Mouse (Mus musculus): ENCODE measurements around the gene Prrx1. TPM values are rescaled to one million over a fixed set of nuclear protein-coding genes. Genes with fewer than 3 reads are reported as not detected.
A peak's percentile ranks its signal among the peaks of the same experiment; 100 is the strongest.

Gene Prrx1
- polyA plus RNA-seq, 1 experiment from 2014 or later: 2.7 TPM

- ATAC-seq (ENCODE audit: low FRiP score, low TSS enrichment) (no peak), DNase-seq (ENCODE audit: low spot score) (no peak)
- Histone ChIP-seq H3K36me3 (ENCODE audit: control insufficient read depth, insufficient read depth, low read length) (no peaks in the 10 kb centered on the region), H3K4me1 (replicated peaks; ENCODE audit: control insufficient read depth, insufficient read depth) (no peaks in the 10 kb centered on the region), H3K4me2 (replicated peaks; ENCODE audit: low read depth) (no peak overlapping the region), H3K4me3 (ENCODE audit: low read depth, low read length) (no peak overlapping the region), H3K9me3 (ENCODE audit: control insufficient read depth, low read length) (no peaks in the 10 kb centered on the region), H3K27ac (replicated peaks) (no peak overlapping the region), H3K27me3 (ENCODE audit: control insufficient read depth, insufficient read depth, low read length) (peaks cover 10% of the 10 kb centered on the region), H3K9ac (ENCODE audit: low read length) (no peak overlapping the region)
- no peak for TF ChIP-seq CTCF (IDR thresholded peaks at IDR 0.05; ENCODE audit: low read depth)
- no peak for TF ChIP-seq EP300 (optimal IDR thresholded peaks at IDR 0.05)
- 35% methylated on average over 8 of the region's 8 CpGs for WGBS
Observed at GRCm38 (mm10) chr1:163310023-163310754, 3.3 kb downstream of the Prrx1 start.

DNA sequence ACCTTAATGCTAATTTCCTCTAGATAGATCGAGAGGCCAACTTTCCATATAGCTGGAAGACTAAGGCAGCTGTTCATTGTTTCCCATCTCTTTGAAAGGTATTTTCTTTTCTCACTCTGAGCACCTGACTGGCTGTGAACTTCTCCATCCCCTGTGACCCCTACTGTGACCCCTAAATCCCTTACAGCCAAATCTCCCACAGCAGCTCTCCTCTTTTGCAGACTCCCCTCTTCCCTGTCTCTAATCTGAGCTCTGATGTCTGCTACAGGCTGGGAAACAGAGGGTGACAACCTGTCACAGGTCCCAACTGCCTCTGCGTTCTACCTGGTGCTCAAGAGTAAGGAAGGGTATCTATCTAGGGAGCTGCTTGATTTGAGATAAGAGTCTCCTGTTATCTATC lies 4.0 kb downstream of the Prrx1 start:
- WGBS: 42% methylated on average over 2 of the region's 2 CpGs

DNA sequence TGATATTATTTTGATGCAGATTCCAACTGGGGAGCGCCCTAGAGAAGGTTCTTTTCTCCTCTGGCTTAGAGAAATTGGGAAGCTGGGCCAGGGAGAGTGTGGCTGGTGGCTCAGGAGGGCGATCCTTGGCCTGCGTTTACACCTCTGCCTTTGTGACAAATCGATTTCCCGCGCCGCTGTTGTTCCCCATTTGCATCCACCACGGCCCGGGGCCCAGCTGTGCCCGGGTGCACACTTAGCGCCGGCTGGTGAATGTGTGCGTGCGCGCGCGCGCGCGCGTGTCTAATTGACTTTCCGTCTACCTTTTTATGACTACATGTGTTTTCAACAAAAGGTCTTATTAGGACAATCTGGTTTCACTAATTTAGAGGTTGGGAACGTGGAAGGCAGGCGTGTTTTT lies 4.9 kb downstream of the Prrx1 start:
- ATAC-seq (ENCODE audit: low FRiP score, low TSS enrichment): no peak
- WGBS: 30% methylated on average over 24 of the region's 24 CpGs
- Histone ChIP-seq H3K36me3 (ENCODE audit: control insufficient read depth, insufficient read depth, low read length) (no peaks in the 10 kb centered on the region), H3K4me2 (replicated peaks; ENCODE audit: low read depth) (peak overlapping the region; percentile 17; the same call in 1 of the 2 replicates), H3K9ac (ENCODE audit: low read length) (no peak overlapping the region), H3K9me3 (ENCODE audit: control insufficient read depth, low read length) (no peaks in the 10 kb centered on the region), H3K4me1 (replicated peaks; ENCODE audit: control insufficient read depth, insufficient read depth) (no peaks in the 10 kb centered on the region), H3K4me3 (ENCODE audit: low read depth, low read length) (peak overlapping the region; percentile 4; the same call in 1 of the 2 replicates), H3K27me3 (ENCODE audit: control insufficient read depth, insufficient read depth, low read length) (peaks cover 10% of the 10 kb centered on the region; the same call in 1 of the 2 replicates), H3K27ac (replicated peaks) (no peak overlapping the region)
- TF ChIP-seq CTCF (IDR thresholded peaks at IDR 0.05; ENCODE audit: low read depth) (no peak), EP300 (optimal IDR thresholded peaks at IDR 0.05) (no peak)
- DNase-seq (ENCODE audit: low spot score): peak; percentile 26

More for the DNA sequence above, 4.0 kb downstream of the Prrx1 start:
- TF ChIP-seq CTCF (IDR thresholded peaks at IDR 0.05; ENCODE audit: low read depth) (no peak), EP300 (optimal IDR thresholded peaks at IDR 0.05) (no peak)
- no peak overlapping the region for H3K4me2 ChIP-seq (replicated peaks; ENCODE audit: low read depth)
- H3K27me3 ChIP-seq (ENCODE audit: control insufficient read depth, insufficient read depth, low read length): peaks cover 10% of the 10 kb centered on the region; the same call in 1 of the 2 replicates
- H3K9ac ChIP-seq (ENCODE audit: low read length): no peak overlapping the region
- ATAC-seq (ENCODE audit: low FRiP score, low TSS enrichment) (no peak), DNase-seq (ENCODE audit: low spot score) (no peak)
- H3K4me3 ChIP-seq (ENCODE audit: low read depth, low read length): no peak overlapping the region
- no peak overlapping the region for H3K27ac ChIP-seq (replicated peaks)
- H3K9me3 ChIP-seq (ENCODE audit: control insufficient read depth, low read length): no peaks in the 10 kb centered on the region
- H3K4me1 ChIP-seq (replicated peaks; ENCODE audit: control insufficient read depth, insufficient read depth): no peaks in the 10 kb centered on the region
- no peaks in the 10 kb centered on the region for H3K36me3 ChIP-seq (ENCODE audit: control insufficient read depth, insufficient read depth, low read length)

GRCm38 (mm10) chr1:163307706-163308105 lies 5.8 kb downstream of the Prrx1 start:
- H3K4me1 ChIP-seq (replicated peaks; ENCODE audit: control insufficient read depth, insufficient read depth): no peaks in the 10 kb centered on the region
- no peak for DNase-seq (ENCODE audit: low spot score)
- H3K27ac ChIP-seq (replicated peaks): no peak overlapping the region
- H3K4me2 ChIP-seq (replicated peaks; ENCODE audit: low read depth): no peak overlapping the region
- TF ChIP-seq CTCF (IDR thresholded peaks at IDR 0.05; ENCODE audit: low read depth): no peak
- no peak for TF ChIP-seq EP300 (optimal IDR thresholded peaks at IDR 0.05)
- no peaks in the 10 kb centered on the region for H3K36me3 ChIP-seq (ENCODE audit: control insufficient read depth, insufficient read depth, low read length)
- 52% methylated on average over 11 of the region's 11 CpGs for WGBS
- no peak overlapping the region for H3K4me3 ChIP-seq (ENCODE audit: low read depth, low read length)
- no peaks in the 10 kb centered on the region for H3K9me3 ChIP-seq (ENCODE audit: control insufficient read depth, low read length)
- H3K9ac ChIP-seq (ENCODE audit: low read length): no peak overlapping the region
- ATAC-seq (ENCODE audit: low FRiP score, low TSS enrichment): no peak
- peaks cover 10% of the 10 kb centered on the region; the same call in 1 of the 2 replicates for H3K27me3 ChIP-seq (ENCODE audit: control insufficient read depth, insufficient read depth, low read length)

DNA sequence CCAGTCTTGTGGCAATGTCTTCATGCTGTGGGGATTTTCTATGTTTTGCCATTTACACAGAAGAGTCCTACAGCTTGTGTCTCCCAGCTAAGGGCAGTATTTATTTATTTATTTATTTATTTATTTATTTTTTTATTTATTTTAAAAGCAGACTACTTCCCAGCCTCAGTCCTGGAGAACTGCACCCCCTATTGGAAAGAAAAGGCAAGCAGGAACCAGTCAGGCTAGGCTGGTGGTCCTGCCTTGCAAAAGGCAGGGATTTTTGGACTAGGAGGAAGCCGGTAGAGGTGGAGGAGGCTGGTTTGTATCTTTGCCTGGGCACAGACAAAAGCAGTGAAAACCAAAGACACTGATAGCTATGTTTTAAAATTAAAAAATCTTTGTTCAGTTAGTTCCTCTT lies 7.6 kb downstream of the Prrx1 start:
- Histone ChIP-seq H3K27ac (replicated peaks) (no peak overlapping the region), H3K9ac (ENCODE audit: low read length) (no peak overlapping the region), H3K9me3 (ENCODE audit: control insufficient read depth, low read length) (no peaks in the 10 kb centered on the region), H3K27me3 (ENCODE audit: control insufficient read depth, insufficient read depth, low read length) (peaks cover 10% of the 10 kb centered on the region; the same call in 1 of the 2 replicates), H3K4me1 (replicated peaks; ENCODE audit: control insufficient read depth, insufficient read depth) (no peaks in the 10 kb centered on the region), H3K36me3 (ENCODE audit: control insufficient read depth, insufficient read depth, low read length) (no peaks in the 10 kb centered on the region), H3K4me3 (ENCODE audit: low read depth, low read length) (no peak overlapping the region), H3K4me2 (replicated peaks; ENCODE audit: low read depth) (no peak overlapping the region)
- ATAC-seq (ENCODE audit: low FRiP score, low TSS enrichment) (no peak), DNase-seq (ENCODE audit: low spot score) (no peak)
- WGBS: 64% methylated on average over 1 of the region's 1 CpGs
- peak; percentile 37 for TF ChIP-seq CTCF (IDR thresholded peaks at IDR 0.05; ENCODE audit: low read depth)
- TF ChIP-seq EP300 (optimal IDR thresholded peaks at IDR 0.05): no peak

DNA sequence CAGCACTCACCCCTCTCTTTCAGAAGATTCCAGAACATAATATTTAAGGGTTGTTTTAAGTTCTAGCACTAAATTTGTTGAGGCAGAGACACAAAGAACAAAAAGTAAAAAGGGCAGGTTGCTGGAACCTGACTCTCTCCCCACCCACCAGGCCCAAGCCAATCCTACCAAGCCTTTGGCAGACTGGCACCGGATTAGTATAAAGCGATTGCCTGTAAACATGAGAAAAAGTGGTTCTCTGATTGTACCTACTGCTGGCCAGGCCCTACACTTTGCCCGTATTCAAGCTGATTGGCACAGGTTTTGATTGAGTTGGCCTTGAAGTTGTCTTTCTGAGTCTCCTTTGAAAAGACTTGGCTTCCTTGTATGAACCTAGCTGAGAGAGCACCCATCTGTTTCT lies 8.7 kb downstream of the Prrx1 start:
- H3K9me3 ChIP-seq (ENCODE audit: control insufficient read depth, low read length): no peaks in the 10 kb centered on the region
- WGBS: 89% methylated on average over 3 of the region's 3 CpGs
- no peaks in the 10 kb centered on the region for H3K36me3 ChIP-seq (ENCODE audit: control insufficient read depth, insufficient read depth, low read length)
- no peak overlapping the region for H3K4me3 ChIP-seq (ENCODE audit: low read depth, low read length)
- TF ChIP-seq CTCF (IDR thresholded peaks at IDR 0.05; ENCODE audit: low read depth) (no peak), EP300 (optimal IDR thresholded peaks at IDR 0.05) (no peak)
- H3K4me2 ChIP-seq (replicated peaks; ENCODE audit: low read depth): no peak overlapping the region
- H3K9ac ChIP-seq (ENCODE audit: low read length): no peak overlapping the region
- ATAC-seq (ENCODE audit: low FRiP score, low TSS enrichment) (no peak), DNase-seq (ENCODE audit: low spot score) (no peak)
- no peak overlapping the region for H3K27ac ChIP-seq (replicated peaks)
- H3K4me1 ChIP-seq (replicated peaks; ENCODE audit: control insufficient read depth, insufficient read depth): no peaks in the 10 kb centered on the region
- peaks cover 10% of the 10 kb centered on the region; the same call in 1 of the 2 replicates for H3K27me3 ChIP-seq (ENCODE audit: control insufficient read depth, insufficient read depth, low read length)

All from stomach, postnatal 0 days (tissue).